Mouse (Mus musculus): ENCODE measurements around the gene Gpld1.

Gene Gpld1

GRCm38 (mm10) chr13:25020540-25020892, 77.6 kb downstream of the Gpld1 start:
- no peak for DNase-seq (ENCODE audit: low read depth, low spot score)

GRCm38 (mm10) chr13:25022386-25022785, 79.4 kb downstream of the Gpld1 start:
- DNase-seq (ENCODE audit: low read depth, low spot score): no peak

- DNase-seq (ENCODE audit: low read depth, low spot score): no peak
Observed at GRCm38 (mm10) chr13:25023129-25023528, 80.2 kb downstream of the Gpld1 start.

DNA sequence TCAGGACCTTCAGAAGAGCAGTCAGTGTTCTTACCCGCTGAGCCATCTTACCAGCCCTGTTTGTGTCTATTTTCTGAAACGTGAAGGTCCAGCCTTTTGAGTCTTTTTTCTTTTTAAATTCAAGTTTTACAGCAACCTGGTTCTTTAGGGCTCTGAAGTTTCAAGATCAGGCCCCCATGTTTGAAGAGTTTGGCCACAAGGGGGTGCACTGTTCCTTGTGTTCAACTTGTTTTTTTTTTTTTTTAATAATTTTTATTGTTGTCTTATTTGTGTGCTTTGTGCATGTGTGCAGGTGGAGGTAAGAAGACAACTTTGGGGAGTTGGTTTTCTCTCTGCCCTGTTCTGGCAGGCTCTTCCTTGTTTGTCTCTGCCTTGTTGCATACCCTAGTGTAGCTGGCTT, 81.7 kb downstream of the Gpld1 start:
- no peak for DNase-seq (ENCODE audit: low read depth, low spot score)

DNA sequence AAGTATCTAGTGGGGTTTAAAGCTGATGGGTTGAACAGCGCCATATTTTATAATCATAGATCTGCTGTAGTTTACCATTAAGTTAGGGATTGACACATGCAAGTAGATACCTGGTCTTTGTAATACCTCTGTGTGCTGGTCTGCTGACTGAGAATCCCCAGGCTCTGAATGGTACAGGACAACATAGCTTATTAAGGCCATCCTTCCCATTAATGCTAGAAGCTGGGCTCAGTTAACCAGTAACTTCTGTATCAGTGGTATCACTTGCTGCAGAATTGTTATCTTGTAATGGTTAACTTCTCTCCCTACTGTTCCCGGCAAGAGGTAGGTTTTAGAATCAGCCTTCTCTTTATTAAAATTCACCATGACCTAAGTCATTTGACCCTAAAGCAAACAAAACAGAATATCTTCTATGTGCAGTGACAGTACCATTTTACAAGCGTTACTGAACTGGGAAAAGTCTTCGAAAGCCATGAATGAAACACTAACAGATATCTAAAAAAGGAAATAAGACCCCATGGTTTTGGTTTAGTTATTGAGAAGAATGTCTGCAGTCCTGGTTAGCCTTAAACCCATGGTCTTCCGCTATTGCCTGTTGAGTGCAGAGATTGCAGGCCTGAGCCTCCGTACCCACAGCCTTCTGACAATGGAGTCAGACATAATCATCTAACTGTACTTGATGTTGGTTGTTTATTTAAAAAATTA, 83.6 kb downstream of the Gpld1 start:
- DNase-seq (ENCODE audit: low read depth, low spot score): no peak

DNA sequence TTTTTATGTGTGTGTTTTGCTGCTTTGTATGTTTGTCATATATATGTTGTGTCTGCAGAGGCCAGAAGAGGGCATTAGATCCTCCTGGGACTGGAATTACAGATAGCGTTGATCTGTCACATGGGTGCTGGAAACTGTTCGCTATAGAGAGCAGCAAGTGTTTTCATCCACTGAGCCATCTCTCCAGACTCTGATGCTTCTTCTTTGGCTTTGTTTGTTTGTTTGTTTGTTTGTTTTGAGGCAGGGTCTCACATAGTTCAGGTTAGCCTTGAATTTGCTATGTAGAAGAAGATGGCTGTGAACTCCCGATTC, 84.1 kb downstream of the Gpld1 start:
- DNase-seq (ENCODE audit: low read depth, low spot score): no peak

DNA sequence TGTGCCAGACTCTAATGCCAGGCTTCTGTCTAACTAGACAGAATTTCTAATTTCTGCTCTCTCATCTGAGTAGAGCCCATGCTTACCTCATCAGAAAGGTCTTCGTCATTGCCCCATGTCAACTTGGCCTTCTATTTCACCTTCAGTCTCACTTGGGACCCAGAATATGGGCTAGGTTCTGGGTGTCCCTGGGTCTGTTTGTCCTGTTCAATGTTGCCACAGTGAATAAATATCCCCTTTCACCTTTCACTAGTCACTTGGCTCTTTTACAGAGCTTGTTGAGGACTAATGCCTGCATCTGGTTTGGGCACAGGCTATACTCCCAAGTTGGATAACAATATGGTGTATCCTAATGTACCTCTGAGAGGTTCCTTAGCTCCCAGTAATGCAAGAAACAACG, 96.5 kb downstream of the Gpld1 start:
- no peak for DNase-seq (ENCODE audit: low read depth, low spot score)
